ENCODE assay signal across 9 mouse cellular contexts in the genomic region with DNA sequence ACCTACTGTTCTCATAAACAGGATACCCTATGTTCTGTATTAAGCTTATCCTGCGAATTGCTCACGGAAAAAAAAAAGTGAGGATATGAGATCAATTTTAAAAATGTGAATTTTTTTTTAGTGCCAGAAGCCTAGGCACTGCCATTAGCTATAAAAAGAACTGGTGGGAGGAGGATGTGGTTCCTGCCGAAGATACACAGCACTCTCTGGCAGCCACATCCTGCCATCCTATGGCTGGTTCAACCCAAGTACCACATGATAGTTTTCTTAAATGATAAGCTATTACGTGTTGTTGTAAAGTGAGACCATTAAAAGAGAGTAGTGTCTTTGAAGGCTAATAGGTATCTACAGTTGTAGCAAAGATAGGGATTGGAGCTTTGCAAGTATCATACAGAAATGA. TPM values are rescaled to one million over a fixed set of nuclear protein-coding genes. Genes with fewer than 3 reads are reported as not detected.
DNase-seq lines count a peak whose midpoint lies in the region; ATAC-seq lines count a peak whose summit lies in the region.
"Had no signal": no experiment of that assay in that cellular context is flagged by ENCODE, and none has a peak within 500 bp of the region (broad histone marks: within the 10 kb centered on the region; RNA-seq: fewer than 3 reads in every experiment).

No protein-coding gene starts in this region.

- ATAC-seq in frontal cortex, adult (ENCODE audit: low TSS enrichment) = peak; percentile 98
- peak; percentile 63; the same call in 1 of the 2 replicates for ATAC-seq in monocyte, adult 5-6 weeks (replicated peaks; ENCODE audit: insufficient number of reproducible peaks, low FRiP score, low TSS enrichment, poor library complexity, severe bottlenecking)
- no peak for ATAC-seq in erythroblast, adult 5-6 weeks (replicated peaks; ENCODE audit: low FRiP score, poor library complexity, severe bottlenecking)

- DNase-seq in frontal cortex, postnatal 14 days (ENCODE audit: low spot score in 2 of 2) = no peak
- peak; percentile 11 for DNase-seq in right cerebral cortex, adult 2 months (ENCODE audit: low spot score in 2 of 2)
- no peak for DNase-seq in right cerebral cortex, postnatal 4 days
- peak; percentile 26 to 38 for DNase-seq in thymus, postnatal 36 days
- DNase-seq in gastrocnemius, postnatal 14 days = no peak
- DNase-seq: cerebellum, postnatal 10 days had no signal

- intact Hi-C loops in gastrocnemius, postnatal 14 days (cut with DNase I; ENCODE audit: low total_unique reads) = no loop called here

RNA-seq across cellular contexts. Expression of a gene that starts 58.2 kb away (rescaled TPM):
- 87.7 to 108 TPM (median 93.6 TPM) in 3 replicates for total RNA-seq in monocyte, adult 5-6 weeks (2017)
- 100 to 1,000 TPM; 137 to 140 TPM for total RNA-seq in gastrocnemius, postnatal 14 days (2021)
- total RNA-seq in erythroblast, adult 5-6 weeks (2015; ENCODE audit: low replicate concordance) = 23.2 and 23.8 TPM in 2 replicates
- 19.4 and 25.1 TPM in 2 replicates for total RNA-seq in erythroblast, adult 5-6 weeks (2017; ENCODE audit: low replicate concordance)

Comparison
In these comparisons a context has a peak if more than half of its experiments do, and no peak if none do; other contexts are left out.
1. DNase-seq: peak in right cerebral cortex, adult 2 months (2 of 2) and thymus, postnatal 36 days (2 of 2); none in frontal cortex, postnatal 14 days (0 of 2), right cerebral cortex, postnatal 4 days (single experiment) and gastrocnemius, postnatal 14 days (single experiment).